Mouse (Mus musculus) liver, adult 2 months (tissue): Measurements from ENCODE around the gene Pdcd7. TPM values are rescaled to one million over a fixed set of nuclear protein-coding genes. Genes with fewer than 3 reads are reported as not detected.

Experiments used
- DNase-seq: peaks from one replicate; pipeline ENCODE4 v3.0.0-alpha.2; 2011; ENCODE audit warnings: low read depth, low spot score; ENCODE audit errors: extremely low read depth
- H3K27ac ChIP-seq: fragments of 200-500 bp; replicated peaks from 2 replicates; pipeline ENCODE4 v1.5.1; 2012; ENCODE audit warnings: low read depth, mild to moderate bottlenecking, control low read depth, inconsistent platforms, low read length; ENCODE audit not compliant: insufficient read depth
- H3K27me3 ChIP-seq: fragments of 200-500 bp; 2 replicates; pipeline ENCODE4 v1.6.1; 2012; ENCODE audit warnings: mild to moderate bottlenecking, moderate library complexity, low read length, inconsistent platforms; ENCODE audit not compliant: control insufficient read depth, insufficient read depth
- H3K36me3 ChIP-seq: fragments of 200-500 bp; 2 replicates; pipeline ENCODE4 v1.6.1; 2012; ENCODE audit warnings: low read length, inconsistent platforms; ENCODE audit not compliant: control insufficient read depth, insufficient read depth
- H3K4me1 ChIP-seq: fragments of 200-500 bp; 2 replicates; pipeline ENCODE4 v1.6.1; 2011; ENCODE audit warnings: low read length; ENCODE audit not compliant: control insufficient read depth, insufficient read depth
- H3K4me3 ChIP-seq: fragments of 200-500 bp; 2 replicates; pipeline ENCODE4 v1.5.1; 2011; ENCODE audit warnings: low read depth, mild to moderate bottlenecking, control low read depth, low read length, moderate library complexity; ENCODE audit not compliant: insufficient read depth
- H3K79me2 ChIP-seq: fragments of 200-500 bp; 2 replicates; pipeline ENCODE4 v1.6.1; 2012; ENCODE audit warnings: inconsistent platforms, mild to moderate bottlenecking, low read length, moderate library complexity; ENCODE audit not compliant: control insufficient read depth, insufficient read depth
- H3K9ac ChIP-seq: fragments of 200-500 bp; 2 replicates; pipeline ENCODE4 v1.6.1; 2012; ENCODE audit warnings: low read depth, mild to moderate bottlenecking, control low read depth, inconsistent platforms, low read length
- CTCF ChIP-seq: fragments of 200-500 bp; IDR thresholded peaks from 2 replicates; pipeline ENCODE4 v1.5.1; 2011; ENCODE audit warnings: low read depth, low read length, control low read depth
- POLR2A ChIP-seq: fragments of 200-500 bp; IDR thresholded peaks from 2 replicates; pipeline ENCODE4 v1.6.1; 2011; ENCODE audit warnings: low read length, control low read depth; ENCODE audit not compliant: insufficient read depth; ENCODE audit errors: extremely low read depth
- WGBS: fragments of 180-500 bp; shearing (Covaris S2); methylation state at CpG from one replicate; pipeline ENCODE4 v1.1.7; 2018; 5-methylcytosine and 5-hydroxymethylcytosine counted together
- polyA plus RNA-seq: library from polyadenylated mRNA; depleted of rRNA; stranded (reverse); fragments of >200 nt; gene quantifications from 2 replicates; pipeline ENCODE4 v1.2.3, GENCODE M21; 2012; rRNA removed
- total RNA-seq: library from RNA; depleted of rRNA; stranded (reverse); fragments of >200 nt; gene quantifications from 2 replicates; pipeline ENCODE4 v1.2.3, GENCODE M21; 2014; rRNA removed

Gene Pdcd7
- 3.6 and 5.6 TPM in 2 replicates for total RNA-seq
- 3.5 and 4.5 TPM in 2 replicates for polyA plus RNA-seq

DNA sequence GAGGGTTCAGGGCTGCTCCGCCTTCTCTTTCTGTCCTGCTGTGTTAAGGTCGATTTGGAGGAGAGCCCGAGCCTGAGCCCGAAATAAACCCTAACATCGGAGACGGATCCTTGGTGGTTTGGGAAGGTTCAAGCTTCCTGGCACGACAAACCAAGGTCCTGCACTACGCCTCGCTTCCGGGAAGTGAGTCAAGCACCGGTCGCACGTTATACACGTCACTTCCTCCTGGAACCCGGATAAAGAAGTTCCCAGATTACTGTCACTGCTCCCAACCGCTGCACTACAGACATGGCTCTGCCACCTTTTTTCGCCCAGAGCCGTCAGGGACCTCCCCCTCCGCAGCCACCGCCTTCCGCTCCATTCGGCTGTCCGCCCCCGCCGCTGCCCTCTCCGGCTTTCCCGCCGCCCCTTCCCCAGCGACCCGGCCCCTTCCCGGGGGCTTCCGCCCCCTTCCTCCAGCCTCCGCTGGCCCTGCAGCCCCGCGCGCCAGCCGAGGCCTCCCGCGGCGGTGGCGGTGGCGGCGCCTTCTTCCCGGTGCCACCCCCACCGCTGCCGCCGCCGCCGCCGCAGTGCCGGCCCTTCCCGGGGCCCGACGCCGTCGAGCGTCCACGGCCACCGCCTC is at the start of gene Pdcd7:
Gene Pdcd7 (plus strand): TSS at position 251 of the 622 bp plus-strand sequence.
- H3K79me2 ChIP-seq = peaks cover 26% of the 10 kb centered on the region; the same call in 1 of the 2 replicates
- H3K9ac ChIP-seq = peak within 1 kb of the TSS; percentile 87
- under 1% methylated on average over 56 of the region's 59 CpGs for WGBS
- TF ChIP-seq POLR2A (peak; percentile 65; the same call in 1 of the 2 replicates), CTCF (no peak)
- H3K4me3 ChIP-seq = peak within 1 kb of the TSS; percentile 79
- DNase-seq = peak; percentile 94
- no peaks in the 10 kb centered on the region for H3K27me3 ChIP-seq
- H3K36me3 ChIP-seq = no peaks in the 10 kb centered on the region
- peaks cover 7% of the 10 kb centered on the region for H3K4me1 ChIP-seq
- peak within 1 kb of the TSS; percentile 41 for H3K27ac ChIP-seq

DNA sequence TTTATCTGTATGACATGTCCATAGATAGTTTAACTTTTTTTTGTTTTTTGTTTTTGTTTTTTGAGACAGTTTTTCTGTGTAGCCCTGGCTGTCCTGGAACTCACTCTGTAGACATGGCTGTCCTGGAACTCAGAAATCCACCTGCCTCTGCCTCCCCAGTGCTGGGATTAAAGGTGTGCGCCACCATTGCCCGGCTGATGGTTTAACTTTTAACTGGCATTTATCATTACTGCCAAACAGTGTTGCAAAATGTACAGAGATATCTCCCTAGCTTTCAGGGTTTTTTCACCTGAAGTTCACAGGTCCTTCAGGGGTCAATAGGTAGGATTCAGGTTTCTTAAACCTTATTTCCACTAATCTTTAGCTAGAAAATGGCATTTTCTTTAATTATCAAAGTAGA is 48.8 kb upstream of the Pdcd7 start:
- TF ChIP-seq POLR2A (no peak), CTCF (no peak)
- DNase-seq = peak; percentile 94
- WGBS = 28% methylated on average over 2 of the region's 2 CpGs
- Histone ChIP-seq H3K36me3 (peaks cover 21% of the 10 kb centered on the region), H3K9ac (no peak overlapping the region), H3K79me2 (peaks cover 26% of the 10 kb centered on the region; the same call in 1 of the 2 replicates), H3K4me1 (peaks cover 31% of the 10 kb centered on the region), H3K4me3 (no peak overlapping the region), H3K27me3 (no peaks in the 10 kb centered on the region), H3K27ac (peak overlapping the region; percentile 27)

DNA sequence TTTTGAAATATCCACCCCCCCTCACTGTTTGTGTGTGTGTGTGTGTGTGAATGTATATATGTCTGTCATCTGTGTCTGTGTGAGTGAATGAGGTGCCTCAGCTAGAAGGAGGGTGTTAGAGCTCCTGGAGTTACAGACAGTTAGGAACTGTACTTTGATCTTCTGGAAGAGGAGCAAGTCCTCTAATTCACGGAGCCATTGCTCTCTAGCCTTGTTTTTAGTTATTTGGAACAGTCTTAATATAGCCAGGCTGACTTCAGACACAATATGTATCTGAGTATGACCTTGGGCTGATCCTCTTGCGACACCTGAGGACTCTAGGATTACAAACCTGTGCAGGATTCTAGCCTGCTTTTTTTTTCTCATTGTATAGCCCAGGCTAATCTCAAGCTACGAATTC is 47.1 kb upstream of the Pdcd7 start:
- H3K27ac ChIP-seq = peak overlapping the region; percentile 16
- WGBS = 22% methylated on average over 3 of the region's 3 CpGs

DNA sequence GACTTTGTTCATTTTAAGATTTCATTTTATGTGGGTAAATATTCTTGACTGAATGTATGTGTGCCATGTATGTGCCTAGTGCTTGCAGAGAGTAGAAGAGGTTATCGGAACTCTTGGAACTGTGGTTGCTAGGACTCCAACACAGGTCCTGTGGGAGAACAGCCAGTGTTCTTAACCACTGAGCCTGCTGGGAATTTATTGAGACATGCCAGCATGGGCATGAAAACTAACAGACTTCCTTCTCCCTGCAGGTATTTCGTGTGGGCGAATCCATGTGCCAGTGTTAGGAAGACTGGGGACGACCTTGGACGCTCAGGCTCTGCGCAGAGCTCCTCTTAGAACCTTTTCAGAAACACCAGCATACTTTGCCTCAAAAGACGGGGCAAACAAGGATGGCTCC is 46.3 kb upstream of the Pdcd7 start:
- Histone ChIP-seq H3K27ac (no peak overlapping the region), H3K79me2 (peaks cover 18% of the 10 kb centered on the region; the same call in 1 of the 2 replicates), H3K9ac (no peak overlapping the region), H3K4me3 (no peak overlapping the region), H3K27me3 (no peaks in the 10 kb centered on the region), H3K36me3 (peaks cover 36% of the 10 kb centered on the region), H3K4me1 (peaks cover 32% of the 10 kb centered on the region)
- WGBS = 65% methylated on average over 7 of the region's 7 CpGs
- peak; percentile 49 for DNase-seq
- TF ChIP-seq CTCF (no peak), POLR2A (no peak)

More for the DNA sequence above, 47.1 kb upstream of the Pdcd7 start:
- TF ChIP-seq CTCF (no peak), POLR2A (no peak)
- no peaks in the 10 kb centered on the region for H3K27me3 ChIP-seq
- H3K79me2 ChIP-seq = peaks cover 23% of the 10 kb centered on the region; the same call in 1 of the 2 replicates
- H3K36me3 ChIP-seq = peaks cover 34% of the 10 kb centered on the region
- no peak overlapping the region; the same call in 1 of the 2 replicates for H3K9ac ChIP-seq
- peaks cover 28% of the 10 kb centered on the region for H3K4me1 ChIP-seq
- DNase-seq = peak; percentile 81
- H3K4me3 ChIP-seq = no peak overlapping the region

DNA sequence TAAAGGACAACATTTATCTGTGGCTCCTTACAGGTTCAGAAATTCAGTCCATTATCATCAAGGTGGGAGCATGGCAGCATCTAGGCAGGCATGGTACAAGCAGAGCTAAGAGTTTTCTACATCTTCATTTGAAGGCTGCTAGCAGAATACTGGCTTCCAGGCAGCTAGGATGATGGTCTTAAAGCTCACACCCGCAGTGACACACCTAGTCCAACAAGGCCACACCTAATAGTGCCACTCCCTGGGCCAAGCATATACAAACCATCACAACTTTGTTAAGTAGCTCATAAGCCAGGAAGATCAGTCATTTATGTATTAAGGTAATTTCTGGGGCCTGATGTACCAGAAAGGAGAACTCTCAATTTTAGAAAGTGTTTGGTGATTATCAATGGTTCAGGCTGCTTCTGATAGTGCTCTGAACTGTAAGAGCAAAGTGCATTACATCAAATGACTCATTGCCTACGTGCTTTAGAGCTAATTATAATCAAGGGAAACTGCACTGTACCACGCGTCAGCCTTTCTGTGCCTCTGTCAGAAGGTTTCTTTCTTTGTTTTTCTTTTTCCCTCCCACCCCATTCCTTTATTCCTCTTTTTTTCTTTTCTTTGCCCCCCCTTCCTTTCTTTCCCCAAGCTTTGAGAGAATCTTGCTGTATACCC is 43.4 kb upstream of the Pdcd7 start:
- Histone ChIP-seq H3K27ac (no peak overlapping the region), H3K27me3 (no peaks in the 10 kb centered on the region), H3K4me3 (no peak overlapping the region), H3K4me1 (peaks cover 40% of the 10 kb centered on the region), H3K36me3 (peaks cover 40% of the 10 kb centered on the region), H3K9ac (no peak overlapping the region), H3K79me2 (peaks cover 18% of the 10 kb centered on the region; the same call in 1 of the 2 replicates)
- peak; percentile 57 for DNase-seq
- no peak for TF ChIP-seq POLR2A
- TF ChIP-seq CTCF = no peak
- 46% methylated on average over 4 of the region's 4 CpGs for WGBS
